Mouse (Mus musculus) layer of hippocampus, adult 11-12 months (tissue): ENCODE results near the gene Ndufs4.
"Not testable (repeated sequence)": the region's sequence is repeated elsewhere in the genome, so short reads cannot be mapped to it uniquely, and the experiment has no call there.

Experiments used
- DNase-seq: peaks from one replicate; pipeline ENCODE4 v3.0.0; 2022; ENCODE audit warnings: low spot score

The Ndufs4 gene

DNA sequence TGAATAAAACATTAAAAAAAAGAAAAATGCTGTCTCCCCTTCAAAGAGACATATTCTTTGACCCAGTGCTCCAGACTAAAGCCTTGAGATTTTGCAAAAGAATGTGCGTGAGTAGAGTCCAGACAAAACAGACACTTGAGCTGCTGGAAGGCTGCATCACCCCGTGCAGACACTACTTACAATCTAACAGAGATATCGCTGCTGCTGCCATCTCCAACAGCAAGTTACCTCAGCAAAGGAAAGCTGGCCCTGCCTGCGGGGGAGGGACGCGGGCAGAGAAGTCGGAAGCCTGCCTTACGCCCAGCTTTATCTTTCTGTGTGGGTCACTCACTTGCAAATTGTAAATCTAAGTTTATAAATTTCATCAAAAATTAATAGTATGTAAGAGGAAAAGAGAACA is 45.1 kb downstream of the Ndufs4 start:
- DNase-seq, result no peak

DNA sequence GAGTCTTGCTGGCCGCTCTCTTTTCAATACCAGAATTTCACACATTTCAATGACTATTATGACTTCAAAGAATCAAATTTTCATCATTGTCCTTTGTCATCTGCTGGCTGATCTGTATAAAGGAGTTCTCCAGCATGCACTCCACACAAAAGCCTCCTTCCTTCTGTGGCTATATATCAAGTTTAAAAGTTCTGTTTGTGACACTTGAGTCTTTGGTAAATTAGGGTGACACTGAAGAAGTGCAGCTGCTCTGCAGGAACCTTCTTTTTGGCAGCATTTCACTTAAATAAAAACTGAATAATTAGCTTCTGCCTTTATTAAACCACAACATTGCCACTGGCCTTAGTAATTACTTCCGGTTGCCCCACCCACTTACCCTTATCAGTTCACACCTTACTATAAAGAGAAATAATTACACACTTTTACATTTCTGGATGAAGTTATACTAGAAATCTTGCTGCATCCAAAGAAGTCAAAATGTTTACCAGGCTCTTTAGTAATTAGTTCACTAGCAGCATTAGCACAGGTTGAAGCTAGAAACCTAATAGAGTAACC is 68.1 kb downstream of the Ndufs4 start:
- no peak for DNase-seq

DNA sequence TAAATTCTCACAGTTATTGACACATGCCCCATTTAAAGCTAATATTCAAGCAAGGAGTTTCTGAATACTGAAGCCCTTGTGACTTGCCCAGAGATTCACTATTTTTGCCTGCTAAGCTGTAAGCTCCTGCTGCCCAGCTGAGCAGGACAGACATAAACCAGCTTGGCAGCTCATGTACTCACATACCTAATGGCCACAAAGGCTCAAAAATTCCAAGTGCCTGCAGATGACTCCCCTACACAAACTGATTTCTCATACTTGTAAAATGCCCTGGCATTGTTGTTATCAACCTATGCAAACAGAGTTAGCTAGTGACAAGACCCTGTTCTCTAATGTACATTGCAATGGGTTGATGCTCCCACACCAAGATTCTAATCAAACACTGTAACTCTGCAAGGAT is 68.9 kb downstream of the Ndufs4 start:
- no peak for DNase-seq

DNA sequence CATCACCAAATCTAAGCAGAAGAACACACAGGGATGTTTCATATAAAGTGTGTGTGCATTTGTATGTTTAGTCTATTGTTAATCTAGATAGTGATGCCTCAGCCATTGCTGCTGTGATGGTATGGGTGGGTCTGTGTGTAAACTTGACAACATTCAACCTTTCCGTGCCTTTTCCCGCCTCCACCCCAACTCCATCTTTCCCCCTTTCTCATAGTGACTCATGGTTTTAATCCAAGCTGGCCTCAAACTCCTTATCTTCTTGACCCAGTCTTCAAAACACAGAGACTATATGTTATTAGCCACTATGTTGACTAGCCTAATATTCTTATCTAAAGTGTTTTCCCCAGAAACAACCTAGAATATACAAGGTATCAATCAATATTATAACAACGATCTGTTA is 72.7 kb downstream of the Ndufs4 start:
- DNase-seq, result no peak

DNA sequence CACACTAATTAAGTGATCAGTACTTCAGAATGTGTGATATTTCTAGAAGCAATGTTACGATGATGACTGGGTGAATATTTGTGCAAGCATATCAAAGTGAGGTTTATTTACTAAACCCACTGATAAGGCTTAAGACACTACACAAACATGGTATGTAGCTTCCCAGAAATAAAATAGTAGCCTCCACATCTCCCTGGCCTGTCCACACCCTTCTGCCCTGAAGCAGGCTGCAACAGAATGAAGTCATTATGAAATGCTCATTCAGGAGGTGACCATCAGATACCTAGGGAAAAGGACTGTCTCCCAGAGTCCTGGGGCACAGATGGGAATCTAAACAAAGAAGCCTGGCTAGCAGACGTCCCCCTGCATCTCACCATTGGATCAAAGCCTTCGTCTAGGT is 73.1 kb downstream of the Ndufs4 start:
- no peak for DNase-seq

DNA sequence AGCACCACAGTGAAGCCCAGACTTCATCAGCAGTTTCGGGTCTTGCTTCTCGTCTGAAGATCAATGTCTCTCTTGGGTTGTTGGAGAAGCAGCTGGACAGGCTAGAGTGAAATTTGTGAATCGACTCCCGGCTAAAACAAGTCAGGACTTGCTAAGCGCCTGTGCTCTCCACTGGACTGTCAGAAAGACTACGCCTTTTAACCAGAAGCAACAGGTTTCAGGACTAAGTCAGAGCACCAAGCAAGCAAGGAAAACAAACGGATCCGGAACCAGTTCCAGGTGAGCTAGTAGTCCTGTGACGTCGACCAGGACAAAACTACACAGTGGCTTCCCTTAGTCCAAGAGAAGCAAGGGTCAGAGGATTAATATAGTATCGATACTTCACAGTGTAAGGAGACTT is 77.5 kb downstream of the Ndufs4 start:
- DNase-seq, result no peak

DNA sequence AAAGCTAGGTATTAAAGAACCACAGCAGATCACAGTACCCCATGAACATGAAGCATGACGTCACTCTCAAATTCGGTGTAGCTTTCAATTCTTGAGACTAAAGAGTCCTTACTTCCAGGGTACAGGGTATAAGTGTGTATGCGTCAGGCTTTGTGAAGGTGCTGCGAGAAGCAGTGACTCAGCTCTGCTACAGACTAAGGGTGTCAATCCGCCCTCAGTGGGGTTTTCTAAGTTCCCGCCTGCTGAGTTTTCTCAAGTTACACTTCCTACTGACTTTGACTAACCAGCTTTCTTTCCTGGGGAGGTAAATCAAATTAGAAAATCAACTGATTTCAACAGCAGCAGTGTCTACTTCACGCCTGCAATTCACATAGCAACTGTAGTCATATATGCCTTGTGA is 83.4 kb downstream of the Ndufs4 start:
- DNase-seq, result no peak

DNA sequence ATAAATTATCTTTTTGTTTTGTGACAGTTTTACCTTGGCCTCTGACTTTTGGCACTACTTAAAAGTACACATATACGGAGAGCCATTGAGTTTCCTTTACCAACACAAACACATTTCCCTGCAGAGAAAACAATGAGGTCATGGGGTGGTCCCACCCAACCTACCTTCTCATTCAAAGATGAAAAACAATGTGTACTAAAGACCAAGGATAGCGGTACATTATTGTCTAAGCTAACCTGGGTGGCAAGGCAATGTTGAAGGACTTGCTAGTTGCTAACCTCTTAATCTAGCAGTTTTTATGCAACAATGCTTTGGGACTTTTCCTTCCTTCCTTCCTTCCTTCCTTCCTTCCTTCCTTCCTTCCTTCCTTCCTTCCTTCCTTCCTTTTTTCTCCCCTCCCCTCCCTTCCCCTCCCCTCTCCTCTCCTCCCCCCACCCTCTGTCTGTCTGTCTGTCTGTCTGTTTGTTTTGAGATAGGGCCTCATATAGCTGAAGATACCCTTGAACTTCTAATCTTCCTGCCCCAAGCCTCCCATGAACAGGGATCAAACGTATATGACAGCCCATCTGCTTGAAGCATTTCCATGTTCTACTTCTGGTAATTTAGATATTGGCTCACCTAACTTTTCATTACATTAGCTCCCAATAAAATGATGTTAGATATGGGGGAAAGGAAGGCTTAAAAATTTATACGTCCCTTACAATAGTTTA is 84.4 kb downstream of the Ndufs4 start:
- no peak for DNase-seq

DNA sequence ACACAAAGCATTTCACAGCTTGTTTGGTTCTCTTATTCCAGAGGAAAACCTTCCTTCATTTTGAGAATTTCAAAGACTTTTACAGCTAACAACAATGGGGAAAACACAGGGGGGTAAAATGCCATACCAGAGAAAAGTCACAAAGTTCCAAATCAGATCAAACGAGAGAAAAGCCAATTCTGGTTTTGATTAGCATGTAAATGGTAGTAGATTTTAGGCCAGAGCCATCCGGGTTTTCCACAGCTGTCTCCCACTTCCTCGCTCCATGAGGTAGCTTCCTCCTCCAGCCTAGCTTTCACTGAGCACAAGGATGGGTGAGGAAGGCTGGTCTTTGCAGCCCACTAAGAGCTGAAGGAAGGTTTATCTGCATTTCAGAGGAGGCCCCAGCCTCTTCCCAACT is 90.3 kb downstream of the Ndufs4 start:
- DNase-seq, result no peak

DNA sequence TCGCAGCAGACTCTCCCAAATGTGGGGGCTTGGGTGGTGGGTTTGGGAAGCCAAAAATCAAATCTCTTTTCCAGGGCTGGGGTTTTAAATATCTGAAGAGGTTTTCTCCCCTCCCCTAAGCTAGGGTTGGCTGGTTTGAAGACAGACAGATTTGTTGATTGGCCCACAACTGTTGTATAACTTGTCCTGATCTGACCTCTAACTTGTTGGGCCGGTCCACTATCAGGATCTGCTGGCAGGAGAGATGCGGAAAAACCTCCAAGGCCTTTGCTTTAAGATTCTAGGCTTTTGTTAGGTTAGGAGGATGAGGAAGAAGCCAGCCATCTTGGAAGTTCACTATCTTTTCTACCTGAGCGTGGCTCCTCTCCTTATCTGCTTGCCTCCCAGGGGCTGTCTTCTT is 91.5 kb downstream of the Ndufs4 start:
- no peak for DNase-seq

DNA sequence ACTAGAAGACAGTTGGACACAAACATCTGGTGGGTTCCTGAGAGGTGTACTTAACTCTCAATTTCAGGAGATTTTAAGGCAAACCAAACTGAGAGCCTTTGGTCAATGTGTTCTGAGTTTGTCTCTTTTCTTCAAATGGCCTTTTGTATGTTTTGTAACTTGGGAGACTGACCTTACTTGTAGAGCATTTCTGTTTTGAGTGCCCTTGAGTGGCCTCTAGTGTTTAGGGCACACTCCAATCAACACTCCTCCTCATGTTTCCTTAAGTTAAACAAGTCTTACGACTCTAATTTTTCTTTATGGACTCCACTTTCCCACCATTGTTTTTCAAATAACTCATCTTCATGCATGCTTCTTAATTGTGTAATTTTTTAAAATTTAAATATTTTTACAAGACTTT is 98.6 kb downstream of the Ndufs4 start:
- DNase-seq, result no peak

DNA sequence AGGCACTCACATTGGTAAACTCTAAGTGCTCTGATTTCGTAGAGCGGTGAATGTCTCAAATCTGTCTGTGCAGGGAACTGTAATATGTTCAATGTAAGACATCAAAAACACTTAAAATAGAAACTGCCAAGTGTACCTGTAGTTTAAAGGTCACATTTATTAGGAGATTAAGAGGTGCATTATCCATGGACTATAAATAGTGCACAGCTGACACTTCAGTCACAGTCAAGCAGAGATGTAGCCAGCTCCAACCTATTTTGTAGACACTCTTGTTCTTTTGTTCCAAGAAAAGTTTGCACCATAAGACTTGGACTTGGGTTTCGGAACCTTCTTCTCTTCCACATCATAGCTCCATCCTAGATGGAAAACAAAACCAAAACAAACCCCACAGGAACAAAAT is 99.5 kb downstream of the Ndufs4 start:
- no peak for DNase-seq

DNA sequence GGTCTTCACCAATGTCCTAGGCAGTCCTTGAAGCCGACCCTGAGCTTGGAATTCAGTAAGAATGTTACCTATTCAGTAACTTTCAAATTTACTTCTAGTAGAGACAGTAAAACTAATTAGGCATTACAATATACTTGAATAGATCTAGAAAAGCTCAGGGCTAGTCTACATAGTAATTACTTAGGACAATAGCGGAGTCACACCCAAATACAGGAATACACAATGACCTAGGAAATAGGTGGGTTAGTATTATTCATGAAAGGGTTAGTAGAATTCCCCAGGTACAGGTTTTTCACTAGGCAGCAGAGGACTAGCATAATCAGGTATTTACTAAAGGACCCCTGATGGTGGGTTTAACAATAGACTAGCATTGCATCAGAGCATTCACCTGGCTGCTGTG is 109.4 kb downstream of the Ndufs4 start:
- DNase-seq, result not testable (repeated sequence)

DNA sequence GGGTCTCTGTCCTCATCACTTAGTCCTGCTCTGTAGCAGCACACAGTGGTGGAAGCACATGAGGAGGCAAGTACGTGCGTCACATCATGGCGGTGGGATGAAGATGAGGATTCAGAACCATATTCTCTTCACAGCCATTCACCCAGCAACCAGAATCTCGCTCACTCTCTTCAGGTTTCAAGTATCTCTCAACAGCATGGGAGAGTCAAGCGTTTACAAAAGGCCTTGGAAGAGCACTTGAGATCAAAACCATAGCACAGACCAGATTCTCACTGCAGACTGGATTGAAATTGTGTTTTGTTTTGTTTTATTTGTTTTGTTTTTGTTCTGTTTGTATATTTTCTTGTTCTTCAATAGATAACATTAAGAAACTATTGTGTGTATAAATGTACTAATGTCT is 110.8 kb downstream of the Ndufs4 start:
- no peak for DNase-seq

DNA sequence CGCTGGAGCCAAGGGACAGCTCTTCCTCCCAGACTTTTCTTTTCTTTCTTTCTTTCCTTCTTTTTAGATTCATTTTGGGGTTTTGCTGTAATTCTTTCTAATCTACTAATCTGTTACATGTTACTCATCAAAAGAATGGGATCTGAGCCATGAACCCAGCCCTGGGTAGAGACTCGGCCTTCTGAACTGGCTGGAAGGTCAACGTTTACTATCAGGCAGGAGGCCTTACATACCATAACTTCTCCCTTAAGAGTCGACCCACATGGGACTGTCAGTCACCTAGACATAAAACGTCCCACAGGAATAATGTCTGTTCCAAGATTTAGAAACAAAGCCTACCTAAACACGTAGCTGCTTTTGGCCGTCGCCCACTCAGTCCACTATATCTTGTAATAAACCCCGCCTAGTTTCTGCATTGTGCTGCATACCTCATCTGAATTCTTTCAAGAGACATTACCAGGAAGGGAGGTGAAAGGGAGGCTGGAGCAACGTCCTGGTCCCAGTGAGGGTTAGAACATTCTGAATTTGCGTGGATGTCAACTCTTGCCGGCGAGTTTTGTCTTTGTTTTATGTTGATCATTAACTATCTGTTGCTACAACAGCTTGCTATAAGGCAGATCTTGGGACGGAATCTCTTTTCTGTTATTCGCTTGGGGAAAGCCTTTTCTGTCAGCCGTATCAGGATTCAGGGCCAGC is 116.5 kb downstream of the Ndufs4 start:
- no peak for DNase-seq

DNA sequence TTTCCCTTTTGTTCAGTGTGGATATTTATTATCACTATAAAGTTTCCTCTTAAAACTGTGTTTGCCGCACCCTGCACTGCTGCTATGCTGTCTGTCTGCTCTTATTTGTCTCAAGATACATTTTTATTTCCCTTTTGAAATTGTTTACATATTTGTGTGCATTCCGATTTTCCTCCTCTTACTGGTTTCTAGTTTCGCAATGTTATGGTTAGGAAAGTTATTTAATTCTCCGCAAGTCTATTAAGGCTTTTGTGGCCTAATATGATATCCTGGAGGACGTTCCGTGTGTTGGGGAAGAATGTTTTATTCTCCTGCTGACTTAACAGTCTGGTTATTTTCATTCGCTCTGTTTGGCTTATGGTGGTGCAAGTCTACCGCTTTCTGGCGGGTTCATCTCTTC is 120.3 kb downstream of the Ndufs4 start:
- no peak for DNase-seq

DNA sequence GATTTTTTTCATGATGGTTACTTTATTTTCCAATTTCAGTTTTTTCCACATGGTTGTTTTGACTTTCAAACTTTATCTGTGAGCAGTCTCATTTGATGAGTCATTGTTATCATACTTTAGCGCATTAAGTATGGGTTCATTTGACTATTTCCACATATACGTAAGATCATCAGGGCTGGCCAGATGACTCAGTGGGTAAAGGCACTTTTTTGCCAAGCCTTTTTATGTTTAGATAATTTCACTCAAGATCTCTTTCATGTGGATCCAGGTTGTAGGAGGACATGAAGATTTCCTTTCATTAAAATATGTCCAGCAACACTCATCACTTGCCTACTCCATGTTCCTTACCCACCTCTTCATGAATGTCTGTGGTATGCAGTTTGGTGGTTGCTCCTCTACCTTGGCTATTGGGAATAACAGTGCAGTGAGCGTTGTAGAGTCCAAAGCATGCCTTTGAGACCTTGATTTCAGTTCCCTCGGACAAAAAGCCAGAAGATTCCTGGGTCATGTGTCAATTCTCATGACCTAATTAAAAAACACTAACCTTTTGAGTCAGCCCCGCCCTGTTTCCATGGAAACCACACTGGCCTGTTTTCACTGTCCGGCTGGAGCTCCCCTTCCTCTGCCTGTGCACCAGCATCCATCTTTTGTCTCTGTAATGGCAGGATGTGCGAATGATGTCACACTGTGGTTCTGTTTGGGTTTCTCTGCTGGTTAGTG is 127.4 kb downstream of the Ndufs4 start:
- DNase-seq, result no peak

DNA sequence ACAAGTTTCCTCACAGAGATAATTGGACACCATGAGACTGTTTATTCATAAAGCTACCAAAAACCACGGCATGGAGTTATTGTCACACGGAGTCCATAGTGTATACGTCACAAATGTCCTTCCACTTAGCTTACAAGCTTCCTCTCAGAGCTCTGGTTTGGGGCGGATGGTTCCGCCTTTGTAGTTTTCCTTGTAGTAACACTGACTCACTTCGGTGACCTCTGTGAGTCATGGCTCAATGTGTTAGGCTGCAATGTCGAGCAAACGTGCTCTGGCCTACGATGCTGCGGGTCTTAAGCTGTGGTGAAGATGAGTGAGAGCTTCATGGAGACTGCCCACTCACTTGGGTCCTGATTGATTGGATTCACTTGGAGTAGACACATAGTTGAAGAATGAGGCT is 133.4 kb downstream of the Ndufs4 start:
- DNase-seq, result no peak
